Mouse (Mus musculus) layer of hippocampus, adult 11-12 months (tissue): ENCODE results near the gene Ttc28.
"Not testable (repeated sequence)": the region's sequence is repeated elsewhere in the genome, so short reads cannot be mapped to it uniquely, and the experiment has no call there.

Experiments
- DNase-seq: peaks from one replicate; pipeline ENCODE4 v3.0.0; 2022; ENCODE audit warnings: low spot score

Ttc28 gene

GRCm38 (mm10) chr5:111243447-111244040 is 363.9 kb downstream of the Ttc28 start:
- no peak for DNase-seq

- DNase-seq = no peak
These were observed 364.5 kb downstream of the Ttc28 start for GRCm38 (mm10) chr5:111244061-111244460.

GRCm38 (mm10) chr5:111247571-111248265 is 368.1 kb downstream of the Ttc28 start:
- DNase-seq = no peak

GRCm38 (mm10) chr5:111252147-111252546 is 372.5 kb downstream of the Ttc28 start:
- no peak for DNase-seq

GRCm38 (mm10) chr5:111254362-111254761 is 374.8 kb downstream of the Ttc28 start:
- no peak for DNase-seq

- no peak for DNase-seq
These were observed 375.2 kb downstream of the Ttc28 start for GRCm38 (mm10) chr5:111254781-111255180.

GRCm38 (mm10) chr5:111256181-111256580 is 376.6 kb downstream of the Ttc28 start:
- no peak for DNase-seq

GRCm38 (mm10) chr5:111257127-111257526 is 377.5 kb downstream of the Ttc28 start:
- peak; percentile 50 for DNase-seq

- DNase-seq = not testable (repeated sequence)
These were observed 381.6 kb downstream of the Ttc28 start for GRCm38 (mm10) chr5:111261162-111261561.

GRCm38 (mm10) chr5:111261733-111262573 is 382.4 kb downstream of the Ttc28 start:
- no peak for DNase-seq

- no peak for DNase-seq
These were observed 383.1 kb downstream of the Ttc28 start for GRCm38 (mm10) chr5:111262574-111263239.

- no peak for DNase-seq
These were observed 383.8 kb downstream of the Ttc28 start for GRCm38 (mm10) chr5:111263370-111263769.

GRCm38 (mm10) chr5:111264488-111264887 is 384.9 kb downstream of the Ttc28 start:
- no peak for DNase-seq

GRCm38 (mm10) chr5:111266658-111267057 is 387.1 kb downstream of the Ttc28 start:
- no peak for DNase-seq

GRCm38 (mm10) chr5:111267100-111267499 is 387.5 kb downstream of the Ttc28 start:
- DNase-seq = no peak

GRCm38 (mm10) chr5:111268852-111269251 is 389.2 kb downstream of the Ttc28 start:
- no peak for DNase-seq

- DNase-seq = peak; percentile 69
These were observed 390.1 kb downstream of the Ttc28 start for GRCm38 (mm10) chr5:111269613-111270205.

- DNase-seq = no peak
These were observed 390.8 kb downstream of the Ttc28 start for GRCm38 (mm10) chr5:111270246-111271002.

- peak; percentile 83 for DNase-seq
These were observed 394.0 kb downstream of the Ttc28 start for GRCm38 (mm10) chr5:111273589-111273988.

- no peak for DNase-seq
These were observed 395.3 kb downstream of the Ttc28 start for GRCm38 (mm10) chr5:111274948-111275347.
